Mouse (Mus musculus): ENCODE results near the gene Osbpl11.

DNA sequence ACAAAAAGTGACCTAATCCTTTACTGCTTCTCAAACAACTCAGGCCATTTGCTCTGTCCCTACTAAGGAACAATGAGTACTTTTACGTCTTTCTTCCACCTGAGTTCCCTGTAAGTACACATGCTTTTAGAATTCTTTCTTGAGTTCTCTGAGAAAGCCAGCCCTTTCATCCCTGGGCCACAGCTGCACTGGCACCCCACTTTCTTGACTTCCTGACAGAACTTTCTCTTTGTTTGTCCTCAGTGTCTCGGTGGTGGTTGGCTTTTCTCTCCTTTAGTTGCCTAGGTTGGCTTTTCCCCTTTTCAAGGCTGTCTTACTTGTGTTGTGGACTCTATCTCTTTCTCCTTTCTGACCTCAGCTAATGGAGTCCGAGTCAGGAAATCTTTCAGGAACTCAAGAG, 3.2 kb downstream of the Osbpl11 start:
- TF ChIP-seq CTCF (IDR thresholded peaks at IDR 0.05; ENCODE audit: control insufficient read depth, insufficient read depth, insufficient read length) (no peak), MYOG (IDR thresholded peaks at IDR 0.05; ENCODE audit: control insufficient read depth, extremely low read depth, insufficient read length) (no peak), MAX (IDR thresholded peaks at IDR 0.05) (no peak), FOSL1 (IDR thresholded peaks at IDR 0.05; ENCODE audit: insufficient read depth, low read length, poor library complexity, severe bottlenecking) (no peak), USF1 (IDR thresholded peaks at IDR 0.05; ENCODE audit: low read depth) (no peak), MYOD1 (IDR thresholded peaks at IDR 0.05; ENCODE audit: control insufficient read depth, insufficient read length, low read depth) (no peak)

Measured in C2C12 (cell line).